Mouse (Mus musculus) left cerebral cortex, postnatal 10 days (tissue): ENCODE measurements at regions not wholly inside any gene's neighbourhood (a gene's known extent, or its start where the extent isn't known, plus 50 kb on each side); places are given as distances from the start of the nearest gene placed in this dataset.

ENCODE experiments used
- DNase-seq, 2 experiments: peaks; one replicate each; pipeline ENCODE4 v3.0.0; 2021 to 2022; ENCODE audit warnings: low spot score in 2 of 2, mixed read lengths in 1 of 2; ENCODE audit errors: extremely low spot score in 1 of 2
- intact Hi-C: fragments of 180-260 bp; cut with DNase I; formaldehyde crosslinking; loops from one replicate; pipeline ENCODE4 v1.15.1; 2025

DNA sequence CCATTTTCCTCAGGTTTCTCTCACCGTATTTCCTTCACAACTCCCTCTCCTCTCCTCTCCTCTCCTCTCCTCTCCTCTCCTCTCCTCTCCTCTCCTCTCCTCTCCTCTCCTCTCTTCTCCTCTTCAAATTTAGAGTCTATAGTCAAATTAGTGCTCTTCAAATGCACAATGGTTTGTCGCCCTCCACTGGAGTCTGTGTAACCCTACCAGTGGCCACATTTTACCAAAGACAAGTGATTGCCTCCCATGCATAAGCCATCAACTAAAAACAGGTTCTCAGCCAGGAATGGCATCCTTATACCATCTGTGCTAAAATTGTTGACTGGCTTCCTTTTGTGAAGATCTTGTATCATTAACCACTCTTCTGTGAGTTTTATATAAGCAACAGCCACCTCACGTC lies 979.5 kb upstream of the Adam24 start:
- peak in 1 of 2 experiments; percentile 16 for DNase-seq

GRCm38 (mm10) chr8:39705843-39706242 lies 969.0 kb upstream of the Adam24 start:
- intact Hi-C loops = no loop called here
- no peak for DNase-seq

More for the DNA sequence above, 979.5 kb upstream of the Adam24 start:
- intact Hi-C loops = no loop called here

- DNase-seq = no peak
- intact Hi-C loops = no loop called here
Measured at GRCm38 (mm10) chr8:39742377-39742776, 932.5 kb upstream of the Adam24 start.

DNA sequence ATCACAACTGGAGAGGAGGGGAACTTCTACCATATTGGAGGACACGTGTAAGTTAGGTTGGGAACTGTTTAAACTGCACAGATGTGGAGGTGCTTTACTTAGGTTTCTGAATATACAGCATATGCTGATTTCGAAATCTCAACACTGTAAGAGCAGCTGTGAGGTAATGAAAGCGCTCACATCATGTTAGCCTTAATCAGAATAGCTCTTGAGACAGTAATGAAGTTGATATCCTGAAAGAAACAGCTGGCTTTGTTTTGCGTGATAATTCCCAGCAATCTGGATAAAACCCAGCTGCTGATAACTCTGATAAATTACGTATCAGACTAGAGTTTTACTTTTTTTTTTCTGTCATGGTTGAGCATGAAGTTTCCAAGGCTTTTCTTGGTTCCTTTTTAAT lies 928.7 kb upstream of the Adam24 start:
- intact Hi-C loops = no loop called here
- DNase-seq = no peak

DNA sequence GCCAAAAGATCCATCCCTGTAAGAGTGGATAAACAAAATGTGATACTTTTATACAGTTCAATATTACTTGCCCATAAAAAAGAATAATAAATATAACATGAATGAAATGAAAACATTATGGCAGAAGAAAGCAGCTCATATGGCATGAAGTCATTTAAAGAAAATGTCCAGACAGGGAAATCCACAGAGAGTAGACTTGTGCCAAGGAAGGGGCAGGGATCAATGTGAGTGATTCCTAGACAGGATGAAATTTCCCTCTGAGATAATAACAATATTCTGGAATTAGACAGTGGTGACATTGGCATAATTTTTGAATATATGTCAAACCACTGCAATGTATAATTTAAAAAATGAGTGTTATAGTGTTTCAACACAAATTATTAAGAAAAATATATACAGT lies 915.0 kb upstream of the Adam24 start:
- intact Hi-C loops = no loop called here
- no peak for DNase-seq

DNA sequence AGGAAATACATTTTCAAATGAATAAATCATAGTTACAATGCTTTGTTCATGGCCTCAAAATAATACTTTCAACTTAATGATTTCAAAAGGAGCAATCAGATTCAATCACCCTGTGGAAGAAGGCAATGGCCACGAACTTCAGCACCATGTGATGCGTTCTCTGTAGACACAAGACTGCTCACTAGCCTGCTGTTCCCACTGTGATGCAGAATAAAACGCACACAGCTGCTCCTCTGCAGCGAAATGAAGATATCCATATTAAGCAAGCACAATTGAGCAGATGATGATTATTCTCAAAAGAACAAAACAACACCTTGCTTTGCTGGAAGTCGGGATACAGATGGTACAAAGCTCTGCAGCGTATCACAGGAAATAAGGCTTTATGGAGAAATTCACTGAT lies 895.4 kb upstream of the Adam24 start:
- DNase-seq = no peak
- intact Hi-C loops = no loop called here

DNA sequence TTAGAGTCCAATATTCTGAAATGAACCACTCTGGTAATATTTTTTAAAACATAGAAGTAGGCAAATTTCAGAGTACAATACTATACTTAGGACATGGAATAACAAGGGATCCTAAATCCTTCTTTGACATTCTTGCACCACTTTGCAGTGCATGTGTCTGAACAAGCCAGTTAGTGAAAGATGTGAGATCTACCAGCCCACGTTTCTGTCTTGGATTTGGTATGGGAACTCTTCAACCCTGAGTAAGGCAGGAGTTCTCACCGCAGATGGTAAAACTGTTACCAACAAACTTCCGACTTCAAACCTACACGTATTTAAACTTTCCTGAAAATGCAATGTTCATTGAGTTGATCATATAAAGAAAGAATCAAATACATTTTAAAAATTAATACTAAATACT lies 894.7 kb upstream of the Adam24 start:
- intact Hi-C loops = no loop called here
- DNase-seq = no peak

- intact Hi-C loops = no loop called here
- DNase-seq = no peak
Measured at GRCm38 (mm10) chr8:39781424-39782161, 893.3 kb upstream of the Adam24 start.

- DNase-seq = no peak
- intact Hi-C loops = no loop called here
Measured at GRCm38 (mm10) chr8:39782162-39782530, 892.7 kb upstream of the Adam24 start.
